Mouse (Mus musculus): Measurements from ENCODE around the gene Slamf6. TPM values are rescaled to one million over a fixed set of nuclear protein-coding genes. Genes with fewer than 3 reads are reported as not detected.
A peak's percentile ranks its signal among the peaks of the same experiment; 100 is the strongest.

Gene Slamf6
- polyA plus RNA-seq, 1 experiment from 2014 or later: 0.50 TPM

- ATAC-seq (ENCODE audit: low read depth): no peak
- no peaks in the 10 kb centered on the region for H3K27me3 ChIP-seq (replicated peaks; ENCODE audit: control insufficient read depth, insufficient read depth, low read length)
- no peaks in the 10 kb centered on the region for H3K9me3 ChIP-seq (ENCODE audit: control insufficient read depth, low read length)
- no peaks in the 10 kb centered on the region for H3K36me3 ChIP-seq (ENCODE audit: control insufficient read depth, insufficient read depth, low read length)
- no peak overlapping the region for H3K4me2 ChIP-seq (ENCODE audit: low read depth, low read length)
- H3K4me1 ChIP-seq (ENCODE audit: control insufficient read depth, insufficient read depth, low read length): no peaks in the 10 kb centered on the region
- DNase-seq (ENCODE audit: low spot score): no peak
- no peak overlapping the region for H3K27ac ChIP-seq (replicated peaks; ENCODE audit: low read depth, low read length)
- H3K4me3 ChIP-seq (ENCODE audit: low read depth, low read length): no peak overlapping the region
- H3K9ac ChIP-seq (ENCODE audit: low read depth, low read length): no peak overlapping the region
- 70% methylated on average over 7 of the region's 7 CpGs for WGBS
Measured at GRCm38 (mm10) chr1:171996701-171997100, 79.4 kb downstream of the Slamf6 start.

DNA sequence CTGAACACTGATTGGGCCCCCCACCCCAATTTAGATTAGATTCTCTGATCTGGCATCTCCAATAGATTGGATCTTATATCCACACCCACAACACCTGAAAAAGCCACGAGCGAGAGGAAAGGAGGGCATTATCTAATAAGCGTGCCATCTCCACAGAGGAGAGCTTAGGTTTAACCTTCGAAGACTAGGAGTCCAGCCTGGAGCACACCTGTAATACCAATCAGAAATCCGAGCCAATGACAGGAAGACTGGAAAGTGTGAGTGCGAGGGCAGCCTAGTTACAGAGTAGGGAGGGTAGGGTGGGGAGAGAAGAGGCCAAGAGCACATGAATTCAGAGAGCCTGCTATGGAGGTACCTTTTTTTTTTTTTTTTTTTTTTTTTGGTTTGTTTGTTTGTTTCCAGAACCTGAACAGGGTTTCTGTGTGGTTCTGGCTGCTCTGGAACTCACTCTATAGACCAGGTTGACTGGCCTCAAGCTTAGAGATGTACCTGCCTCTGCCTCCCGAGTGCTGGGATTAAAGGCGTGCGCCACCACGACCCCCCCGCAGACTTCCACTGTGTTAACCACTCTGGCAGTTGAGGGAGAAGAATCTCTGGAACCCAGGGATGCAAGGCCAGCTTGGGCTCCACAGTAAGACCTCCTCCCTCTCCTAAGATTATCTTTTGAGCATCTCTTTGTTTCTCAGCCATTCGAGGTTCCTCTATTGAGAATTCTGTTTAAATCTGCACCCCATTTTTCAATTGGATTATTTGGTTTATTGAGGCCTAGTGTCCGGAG is 81.7 kb downstream of the Slamf6 start:
- Histone ChIP-seq H3K27ac (replicated peaks; ENCODE audit: low read depth, low read length) (no peak overlapping the region), H3K4me1 (ENCODE audit: control insufficient read depth, insufficient read depth, low read length) (no peaks in the 10 kb centered on the region), H3K9ac (ENCODE audit: low read depth, low read length) (no peak overlapping the region), H3K4me3 (ENCODE audit: low read depth, low read length) (no peak overlapping the region), H3K4me2 (ENCODE audit: low read depth, low read length) (no peak overlapping the region), H3K9me3 (ENCODE audit: control insufficient read depth, low read length) (no peaks in the 10 kb centered on the region), H3K27me3 (replicated peaks; ENCODE audit: control insufficient read depth, insufficient read depth, low read length) (no peaks in the 10 kb centered on the region), H3K36me3 (ENCODE audit: control insufficient read depth, insufficient read depth, low read length) (peaks cover 14% of the 10 kb centered on the region)
- 89% methylated on average over 13 of the region's 13 CpGs for WGBS
- no peak for ATAC-seq (ENCODE audit: low read depth)
- DNase-seq (ENCODE audit: low spot score): no peak

GRCm38 (mm10) chr1:172000641-172001040 is 83.3 kb downstream of the Slamf6 start:
- DNase-seq (ENCODE audit: low spot score) (peak; percentile 45), ATAC-seq (ENCODE audit: low read depth) (peak; percentile 48; the same call in 1 of the 2 replicates)
- Histone ChIP-seq H3K9ac (ENCODE audit: low read depth, low read length) (no peak overlapping the region), H3K4me3 (ENCODE audit: low read depth, low read length) (no peak overlapping the region), H3K27ac (replicated peaks; ENCODE audit: low read depth, low read length) (no peak overlapping the region), H3K27me3 (replicated peaks; ENCODE audit: control insufficient read depth, insufficient read depth, low read length) (no peaks in the 10 kb centered on the region), H3K9me3 (ENCODE audit: control insufficient read depth, low read length) (no peaks in the 10 kb centered on the region), H3K36me3 (ENCODE audit: control insufficient read depth, insufficient read depth, low read length) (peaks cover 29% of the 10 kb centered on the region), H3K4me1 (ENCODE audit: control insufficient read depth, insufficient read depth, low read length) (no peaks in the 10 kb centered on the region), H3K4me2 (ENCODE audit: low read depth, low read length) (no peak overlapping the region)
- WGBS: 44% methylated on average over 3 of the region's 3 CpGs

GRCm38 (mm10) chr1:172001665-172002064 is 84.3 kb downstream of the Slamf6 start:
- 40% methylated on average over 11 of the region's 12 CpGs for WGBS
- H3K36me3 ChIP-seq (ENCODE audit: control insufficient read depth, insufficient read depth, low read length): peaks cover 40% of the 10 kb centered on the region
- ATAC-seq (ENCODE audit: low read depth): 0 out of 2 replicates have a peak, but pooled peaks have one; percentile 17

More at GRCm38 (mm10) chr1:172001665-172002064, 84.3 kb downstream of the Slamf6 start:
- Histone ChIP-seq H3K9ac (ENCODE audit: low read depth, low read length) (peak overlapping the region; percentile 14; the same call in 1 of the 2 replicates), H3K27me3 (replicated peaks; ENCODE audit: control insufficient read depth, insufficient read depth, low read length) (no peaks in the 10 kb centered on the region), H3K9me3 (ENCODE audit: control insufficient read depth, low read length) (no peaks in the 10 kb centered on the region), H3K4me1 (ENCODE audit: control insufficient read depth, insufficient read depth, low read length) (no peaks in the 10 kb centered on the region), H3K4me3 (ENCODE audit: low read depth, low read length) (no peak overlapping the region), H3K4me2 (ENCODE audit: low read depth, low read length) (no peak overlapping the region), H3K27ac (replicated peaks; ENCODE audit: low read depth, low read length) (no peak overlapping the region; the same call in 1 of the 2 replicates)
- DNase-seq (ENCODE audit: low spot score): no peak

Other genes starting within 250 kb of the Slamf6 start
- gene Cd48, start 235.5 kb upstream of the Slamf6 start, polyA plus RNA-seq (2014; fragmentation: Nextera tagmentation; extraction: Ambion mirVana): 5.0 and 5.5 TPM in 2 replicates
- gene Slamf1, start 150.4 kb upstream of the Slamf6 start, polyA plus RNA-seq (2014; fragmentation: Nextera tagmentation; extraction: Ambion mirVana): 0.07 and 0.17 TPM in 2 replicates
- gene Cd84, start 77.8 kb upstream of the Slamf6 start, polyA plus RNA-seq (2014; fragmentation: Nextera tagmentation; extraction: Ambion mirVana): 2.6 and 3.0 TPM in 2 replicates
- gene Gm10521, start 21.9 kb upstream of the Slamf6 start, polyA plus RNA-seq (2014; fragmentation: Nextera tagmentation; extraction: Ambion mirVana): not detected in 2 replicates
- 13.5 and 16.7 TPM in 2 replicates for gene Vangl2, start 110.9 kb downstream of the Slamf6 start, polyA plus RNA-seq (2014; fragmentation: Nextera tagmentation; extraction: Ambion mirVana)
- 1.6 and 1.9 TPM in 2 replicates for gene Nhlh1, start 140.1 kb downstream of the Slamf6 start, polyA plus RNA-seq (2014; fragmentation: Nextera tagmentation; extraction: Ambion mirVana)
- gene Copa, start 165.0 kb downstream of the Slamf6 start, polyA plus RNA-seq (2014; fragmentation: Nextera tagmentation; extraction: Ambion mirVana): 227 and 230 TPM in 2 replicates
- gene Ncstn, start 165.3 kb downstream of the Slamf6 start, polyA plus RNA-seq (2014; fragmentation: Nextera tagmentation; extraction: Ambion mirVana): 91.3 and 107 TPM in 2 replicates
- gene Pex19, start 209.2 kb downstream of the Slamf6 start, polyA plus RNA-seq (2014; fragmentation: Nextera tagmentation; extraction: Ambion mirVana): 130 and 148 TPM in 2 replicates
- gene Dcaf8, start 230.6 kb downstream of the Slamf6 start, polyA plus RNA-seq (2014; fragmentation: Nextera tagmentation; extraction: Ambion mirVana): 102 and 119 TPM in 2 replicates